Mouse (Mus musculus) E14TG2a.4 (cell line): Measurements from ENCODE around the gene Serpine1.

Source experiments
- CTCF ChIP-seq: conservative IDR thresholded peaks from 2 replicates; pipeline ENCODE4 v1.5.1; 2014; ENCODE audit warnings: low read length
- NANOG ChIP-seq: IDR thresholded peaks from 2 replicates; pipeline ENCODE4 v1.6.1; 2014; ENCODE audit warnings: borderline replicate concordance, low read length, mixed read lengths
- POU5F1 ChIP-seq: IDR thresholded peaks from 2 replicates; pipeline ENCODE4 v1.6.1; 2014; ENCODE audit warnings: low read length, borderline replicate concordance

GRCm38 (mm10) chr5:137093720-137094119 lies 21.7 kb upstream of the Serpine1 start:
- TF ChIP-seq CTCF: no peak
- no peak for TF ChIP-seq NANOG
- no peak for TF ChIP-seq POU5F1
